Mouse (Mus musculus): Measurements from ENCODE around the gene Pm20d2. TPM values are rescaled to one million over a fixed set of nuclear protein-coding genes. Genes with fewer than 3 reads are reported as not detected.

Gene Pm20d2
- total and polyA plus RNA-seq, 3 experiments: 26.1 to 64.9 (median 57.8) TPM

DNA sequence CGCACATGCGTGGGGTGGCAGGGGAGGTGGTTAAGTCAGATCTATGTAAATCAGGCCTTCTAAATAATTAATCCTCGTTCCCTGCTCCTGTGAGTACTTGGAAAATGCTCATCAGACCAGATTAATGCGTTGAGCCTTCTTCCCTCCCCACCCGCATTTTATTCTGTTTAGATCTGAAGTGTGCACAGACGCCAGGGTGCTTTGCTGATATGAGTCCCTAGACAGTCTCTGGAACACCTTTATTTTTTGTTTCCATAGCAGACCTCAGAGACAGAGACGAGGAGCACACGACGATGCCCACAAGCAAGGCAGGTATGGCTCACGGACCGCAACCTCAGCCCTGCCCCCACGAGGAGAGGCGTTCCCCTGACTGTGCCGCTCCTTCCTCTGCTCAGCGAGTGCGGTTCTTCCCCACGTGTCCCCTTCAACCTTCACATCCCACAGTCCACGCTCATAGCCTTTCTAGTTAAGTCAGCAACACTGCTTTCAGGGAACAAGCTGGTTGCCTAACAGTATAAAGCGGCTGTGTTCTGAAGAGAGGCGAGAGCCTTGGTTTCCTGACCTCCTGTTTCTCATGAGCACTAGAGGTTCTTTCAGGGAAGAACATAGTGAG is 42.8 kb downstream of the Pm20d2 start:
- H3K4me3 ChIP-seq: no peak overlapping the region
- DNase-seq: no peak
- H3K36me3 ChIP-seq (ENCODE audit: control insufficient read depth, insufficient read depth, low read length): no peaks in the 10 kb centered on the region
- no peaks in the 10 kb centered on the region for H3K79me2 ChIP-seq (replicated peaks; ENCODE audit: control insufficient read depth, insufficient read depth, low read length)
- TF ChIP-seq POLR2A (IDR thresholded peaks at IDR 0.05; ENCODE audit: insufficient read depth, low read depth, low read length) (no peak), EP300 (IDR thresholded peaks at IDR 0.05; ENCODE audit: insufficient read depth, low read depth, low read length) (no peak), CTCF (IDR thresholded peaks at IDR 0.05) (no peak)
- intact Hi-C loops (cut with DNase I): loop anchor here (5.0 kb wide), 2 partner anchors 41 to 61 kb away; partner anchors contain the start of genes Pm20d2 and Srsf12
- no peak overlapping the region for H3K27ac ChIP-seq
- no peak overlapping the region for H3K9ac ChIP-seq (ENCODE audit: low read depth, low read length)
- peaks cover 2% of the 10 kb centered on the region; the same call in 1 of the 2 replicates for H3K27me3 ChIP-seq (ENCODE audit: control insufficient read depth, insufficient read depth, low read length)
- WGBS: 33% methylated on average over 20 of the region's 20 CpGs
- no peaks in the 10 kb centered on the region for H3K4me1 ChIP-seq (ENCODE audit: control insufficient read depth, insufficient read depth, low read length)

DNA sequence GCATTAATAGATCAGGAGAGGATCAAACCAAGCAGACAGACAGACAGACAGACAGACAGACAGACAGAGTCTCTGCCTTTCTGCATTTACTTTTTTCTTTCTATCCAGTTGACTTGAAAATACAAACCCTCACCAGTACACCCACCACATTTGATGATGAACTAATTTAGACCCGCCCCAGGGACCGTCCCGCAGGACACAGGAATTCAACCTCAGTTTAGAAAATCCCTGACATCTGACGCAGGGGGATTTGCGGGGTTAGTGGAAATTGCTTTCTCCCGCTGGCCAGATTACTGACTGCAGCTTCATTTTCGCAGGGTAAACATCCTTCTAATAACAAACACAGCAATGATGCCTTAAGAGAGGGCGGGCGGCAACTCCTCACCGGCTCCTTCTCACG is 57.3 kb downstream of the Pm20d2 start, which contains the start of gene Gabrr1:
Gabrr1 (plus strand) TSS at position 301 of the 400 bp plus-strand sequence.
- TF ChIP-seq POLR2A (IDR thresholded peaks at IDR 0.05; ENCODE audit: insufficient read depth, low read depth, low read length) (no peak), CTCF (IDR thresholded peaks at IDR 0.05) (no peak), EP300 (IDR thresholded peaks at IDR 0.05; ENCODE audit: insufficient read depth, low read depth, low read length) (no peak)
- Histone ChIP-seq H3K27ac (no peak within 1 kb of the TSS), H3K4me3 (no peak within 1 kb of the TSS), H3K9ac (ENCODE audit: low read depth, low read length) (no peak within 1 kb of the TSS), H3K27me3 (ENCODE audit: control insufficient read depth, insufficient read depth, low read length) (no peaks in the 10 kb centered on the region), H3K4me1 (ENCODE audit: control insufficient read depth, insufficient read depth, low read length) (no peaks in the 10 kb centered on the region), H3K79me2 (replicated peaks; ENCODE audit: control insufficient read depth, insufficient read depth, low read length) (no peaks in the 10 kb centered on the region), H3K36me3 (ENCODE audit: control insufficient read depth, insufficient read depth, low read length) (no peaks in the 10 kb centered on the region)
- intact Hi-C loops (cut with DNase I): no loop called here
- WGBS: 64% methylated on average over 11 of the region's 11 CpGs
- no peak for DNase-seq

DNA sequence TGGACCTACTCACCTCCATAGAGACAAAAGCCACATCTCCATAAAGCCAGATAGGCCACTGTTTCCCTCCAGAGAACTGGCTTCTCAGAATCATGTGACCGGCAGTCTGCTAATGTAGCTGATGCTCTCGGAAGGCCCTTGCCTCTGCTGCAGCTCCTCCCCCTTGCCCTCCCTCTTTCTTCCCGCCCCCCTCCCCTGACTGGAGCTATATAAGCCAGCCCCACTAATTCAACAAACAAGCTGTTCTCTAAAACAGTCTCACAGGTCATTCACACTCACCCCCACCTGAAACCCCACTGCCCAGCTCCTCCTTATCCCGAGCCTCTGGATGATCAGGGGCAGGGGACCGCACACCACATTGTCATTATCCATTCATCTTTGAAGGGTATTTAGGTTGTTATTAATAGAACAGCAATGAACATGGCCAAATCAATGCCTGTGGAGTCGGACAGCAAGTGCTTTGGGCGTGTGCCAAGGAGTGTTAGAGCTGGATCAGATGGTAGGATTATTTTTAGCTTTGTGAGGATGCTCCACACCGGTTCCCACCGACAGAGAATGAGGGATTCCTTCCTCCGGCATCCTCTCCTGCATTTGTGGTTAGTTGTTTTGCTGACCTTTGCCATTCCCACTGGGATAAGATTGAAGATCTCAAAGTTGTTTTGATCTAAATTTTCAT is 64.0 kb downstream of the Pm20d2 start:
- WGBS: 38% methylated on average over 10 of the region's 10 CpGs
- H3K27ac ChIP-seq: no peak overlapping the region
- intact Hi-C loops (cut with DNase I): loop anchor here (2.0 kb wide), 1 partner anchor 79 kb away; no protein-coding TSS in a partner anchor

DNA sequence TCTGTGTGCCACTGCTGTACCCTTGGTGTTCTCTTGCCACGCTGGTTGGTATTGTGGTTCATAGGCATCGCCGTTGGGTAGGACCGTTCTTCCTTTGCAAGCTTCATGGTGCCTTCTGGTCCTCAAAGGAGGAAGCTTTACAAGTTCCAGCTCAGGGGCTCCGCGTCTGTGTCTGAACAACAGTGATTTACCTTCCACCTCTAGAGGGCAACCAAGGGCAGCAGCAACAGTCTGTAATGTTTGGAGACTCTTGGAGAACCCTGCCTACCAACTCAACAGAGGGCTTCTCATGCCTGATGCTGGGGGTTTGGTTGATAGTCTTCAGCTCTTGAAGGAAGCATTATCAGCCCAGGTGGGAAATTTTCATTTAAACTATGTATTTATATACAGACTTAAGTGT is 65.0 kb downstream of the Pm20d2 start:
- intact Hi-C loops (cut with DNase I): loop anchor here (1.0 to 2.0 kb wide), 2 partner anchors 80 to 169 kb away; no protein-coding TSS in a partner anchor
- H3K4me3 ChIP-seq: no peak overlapping the region
- DNase-seq: peak; percentile 32 to 43
- H3K4me1 ChIP-seq (ENCODE audit: control insufficient read depth, insufficient read depth, low read length): no peaks in the 10 kb centered on the region; the same call in 1 of the 2 replicates
- H3K27ac ChIP-seq: no peak overlapping the region
- TF ChIP-seq EP300 (IDR thresholded peaks at IDR 0.05; ENCODE audit: insufficient read depth, low read depth, low read length) (no peak), CTCF (IDR thresholded peaks at IDR 0.05) (peak; percentile 79), POLR2A (IDR thresholded peaks at IDR 0.05; ENCODE audit: insufficient read depth, low read depth, low read length) (no peak)
- H3K36me3 ChIP-seq (ENCODE audit: control insufficient read depth, insufficient read depth, low read length): no peaks in the 10 kb centered on the region
- WGBS: 72% methylated on average over 6 of the region's 6 CpGs
- H3K9ac ChIP-seq (ENCODE audit: low read depth, low read length): no peak overlapping the region
- H3K79me2 ChIP-seq (replicated peaks; ENCODE audit: control insufficient read depth, insufficient read depth, low read length): no peaks in the 10 kb centered on the region
- H3K27me3 ChIP-seq (ENCODE audit: control insufficient read depth, insufficient read depth, low read length): no peaks in the 10 kb centered on the region

More for the DNA sequence above, 64.0 kb downstream of the Pm20d2 start:
- no peaks in the 10 kb centered on the region for H3K79me2 ChIP-seq (replicated peaks; ENCODE audit: control insufficient read depth, insufficient read depth, low read length)
- H3K27me3 ChIP-seq (ENCODE audit: control insufficient read depth, insufficient read depth, low read length): no peaks in the 10 kb centered on the region
- no peak overlapping the region for H3K9ac ChIP-seq (ENCODE audit: low read depth, low read length)
- no peaks in the 10 kb centered on the region for H3K36me3 ChIP-seq (ENCODE audit: control insufficient read depth, insufficient read depth, low read length)
- no peak for DNase-seq
- H3K4me1 ChIP-seq (ENCODE audit: control insufficient read depth, insufficient read depth, low read length): no peaks in the 10 kb centered on the region; the same call in 1 of the 2 replicates
- TF ChIP-seq POLR2A (IDR thresholded peaks at IDR 0.05; ENCODE audit: insufficient read depth, low read depth, low read length): no peak
- TF ChIP-seq EP300 (IDR thresholded peaks at IDR 0.05; ENCODE audit: insufficient read depth, low read depth, low read length): no peak
- no peak for TF ChIP-seq CTCF (IDR thresholded peaks at IDR 0.05)
- H3K4me3 ChIP-seq: no peak overlapping the region

Other genes starting within 250 kb of the Pm20d2 start
- 1 to 10 TPM; 4.1 to 4.9 TPM for gene Ankrd6, start 238.9 kb downstream of the Pm20d2 start, total RNA-seq (2021)
- 1.1 TPM in 2 replicates for gene Ankrd6, start 238.9 kb downstream of the Pm20d2 start, polyA plus RNA-seq (2012; rRNA removed)
- 100 to 1,000 TPM in 1 of 2 experiments, 10 to 100 TPM in 1; 81.2 to 101 TPM for gene Rragd, start 206.7 kb downstream of the Pm20d2 start, total RNA-seq (2021)
- gene Rragd, start 206.7 kb downstream of the Pm20d2 start, polyA plus RNA-seq (2012; rRNA removed): 30.5 and 57.6 TPM in 2 replicates
- gene Ube2j1, start 158.3 kb downstream of the Pm20d2 start, total RNA-seq (2021): 10 to 100 TPM; 40.8 to 41.9 TPM
- gene Ube2j1, start 158.3 kb downstream of the Pm20d2 start, polyA plus RNA-seq (2012; rRNA removed): 14.1 and 20.1 TPM in 2 replicates
- gene Gabrr2, start 126.7 kb downstream of the Pm20d2 start, total RNA-seq (2021): 1 to 10 TPM; 1.6 to 2.6 TPM
- gene Gabrr2, start 126.7 kb downstream of the Pm20d2 start, polyA plus RNA-seq (2012; rRNA removed): 4.9 and 7.5 TPM in 2 replicates
- under 1 TPM; 0.27 to 0.50 TPM for gene Gabrr1, start 57.2 kb downstream of the Pm20d2 start, total RNA-seq (2021)
- 0.20 and 0.23 TPM in 2 replicates for gene Gabrr1, start 57.2 kb downstream of the Pm20d2 start, polyA plus RNA-seq (2012; rRNA removed)
- not detected for gene Srsf12, start 19.3 kb upstream of the Pm20d2 start, total RNA-seq (2021)
- not detected in 2 replicates for gene Srsf12, start 19.3 kb upstream of the Pm20d2 start, polyA plus RNA-seq (2012; rRNA removed)
- 100 to 1,000 TPM; 151 to 170 TPM for gene Pnrc1, start 100.4 kb upstream of the Pm20d2 start, total RNA-seq (2021)
- gene Pnrc1, start 100.4 kb upstream of the Pm20d2 start, polyA plus RNA-seq (2012; rRNA removed): 39.8 and 40.5 TPM in 2 replicates
- 10 to 100 TPM in 1 of 2 experiments, 1 to 10 TPM in 1; 8.9 to 10.9 TPM for gene Rngtt, start 120.6 kb upstream of the Pm20d2 start, total RNA-seq (2021)
- gene Rngtt, start 120.6 kb upstream of the Pm20d2 start, polyA plus RNA-seq (2012; rRNA removed): 2.9 and 3.9 TPM in 2 replicates

Measured in heart, adult 2 months (tissue).